Mouse (Mus musculus) kidney, postnatal 10 days (tissue): ENCODE measurements at regions not wholly inside any gene's neighbourhood (a gene's known extent, or its start where the extent isn't known, plus 50 kb on each side); places are given as distances from the start of the nearest gene placed in this dataset.

Source experiments
- DNase-seq: peaks from one replicate; pipeline ENCODE4 v3.0.0; 2021; ENCODE audit warnings: mixed read lengths

DNA sequence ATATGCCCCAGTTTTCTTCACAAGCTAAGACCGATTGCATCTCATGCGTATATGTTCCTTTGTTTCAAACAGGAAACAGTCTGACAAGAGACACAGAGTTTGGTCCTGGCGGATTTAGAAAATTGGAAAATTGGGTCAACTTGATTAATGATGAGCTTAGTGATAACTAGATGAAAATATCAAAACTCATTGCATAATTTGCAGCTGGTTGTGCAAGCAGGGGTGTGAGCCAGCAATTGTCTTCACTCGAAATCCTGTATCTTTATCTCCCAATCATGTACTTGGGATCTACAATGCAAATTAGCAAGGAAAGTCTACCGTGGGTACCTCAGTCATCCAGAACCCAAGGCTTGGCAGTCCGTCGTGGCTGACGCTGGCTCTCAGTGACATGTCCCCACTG, 128.9 kb upstream of the N6amt1 start:
- no peak for DNase-seq

DNA sequence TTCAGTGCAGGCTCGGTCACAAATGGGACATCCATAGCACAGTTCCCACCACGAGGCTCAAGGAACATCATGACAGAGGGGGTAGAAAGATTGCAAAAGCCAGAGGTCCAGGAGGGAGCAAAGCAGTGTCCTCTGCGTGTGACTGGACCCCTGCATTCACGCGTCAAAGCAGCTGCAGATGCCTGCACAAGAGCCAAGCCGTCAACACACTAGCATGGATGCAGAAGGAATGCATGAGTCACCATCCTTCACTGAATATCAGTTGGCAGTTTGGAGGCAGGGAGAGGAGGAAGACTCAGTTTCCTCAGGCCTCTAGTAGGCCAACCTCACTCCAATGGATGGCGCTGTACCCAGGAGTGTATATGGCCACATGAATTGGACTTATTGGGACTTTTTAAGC, 130.0 kb upstream of the N6amt1 start:
- no peak for DNase-seq

- DNase-seq = no peak
These were observed 133.4 kb upstream of the N6amt1 start for GRCm38 (mm10) chr16:87220611-87221010.

GRCm38 (mm10) chr16:87220201-87220600, 133.8 kb upstream of the N6amt1 start:
- DNase-seq = no peak

- DNase-seq = no peak
These were observed 146.1 kb upstream of the N6amt1 start for GRCm38 (mm10) chr16:87207875-87208274.

- DNase-seq = no peak
These were observed 163.5 kb upstream of the N6amt1 start for GRCm38 (mm10) chr16:87190471-87190870.

DNA sequence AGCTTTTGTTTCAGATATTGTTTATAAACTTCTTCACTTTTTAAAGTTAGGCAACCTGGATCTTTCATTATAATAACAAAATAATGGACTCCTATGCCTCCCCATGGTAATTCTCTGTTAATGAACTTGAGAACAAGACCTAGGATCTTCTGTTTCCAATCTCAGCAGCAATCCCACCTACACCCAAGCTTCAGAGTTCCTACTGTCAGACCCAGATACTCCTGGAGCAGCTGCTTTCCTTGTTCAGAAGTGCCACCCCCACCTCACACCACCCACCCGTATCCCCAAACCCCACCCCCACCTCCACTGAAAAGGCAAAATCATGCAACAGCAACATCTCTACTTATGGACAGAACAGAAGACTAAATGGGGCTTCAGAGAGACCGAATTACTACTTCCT, 165.2 kb upstream of the N6amt1 start:
- DNase-seq = no peak

DNA sequence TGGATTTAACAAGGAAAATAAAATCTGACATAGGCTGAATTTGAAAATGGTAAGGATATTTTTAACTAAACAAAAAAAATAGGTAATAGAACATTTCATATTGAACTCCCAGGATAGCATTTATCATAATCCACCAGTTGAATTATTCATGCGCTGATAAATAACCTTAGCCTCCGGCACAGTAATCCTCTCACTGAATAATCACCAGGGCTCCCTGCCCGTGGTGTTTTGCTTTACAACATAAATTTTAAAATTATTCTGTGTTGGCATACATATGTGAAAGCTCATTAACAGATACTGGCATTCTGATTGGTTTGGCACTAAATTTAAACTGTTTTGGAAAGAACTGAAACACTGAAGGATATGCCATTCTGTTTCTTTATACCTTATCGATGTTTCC, 181.6 kb upstream of the N6amt1 start:
- no peak for DNase-seq

GRCm38 (mm10) chr16:87139301-87139700, 214.7 kb upstream of the N6amt1 start:
- DNase-seq = no peak

GRCm38 (mm10) chr16:87136503-87136902, 217.5 kb upstream of the N6amt1 start:
- DNase-seq = no peak

DNA sequence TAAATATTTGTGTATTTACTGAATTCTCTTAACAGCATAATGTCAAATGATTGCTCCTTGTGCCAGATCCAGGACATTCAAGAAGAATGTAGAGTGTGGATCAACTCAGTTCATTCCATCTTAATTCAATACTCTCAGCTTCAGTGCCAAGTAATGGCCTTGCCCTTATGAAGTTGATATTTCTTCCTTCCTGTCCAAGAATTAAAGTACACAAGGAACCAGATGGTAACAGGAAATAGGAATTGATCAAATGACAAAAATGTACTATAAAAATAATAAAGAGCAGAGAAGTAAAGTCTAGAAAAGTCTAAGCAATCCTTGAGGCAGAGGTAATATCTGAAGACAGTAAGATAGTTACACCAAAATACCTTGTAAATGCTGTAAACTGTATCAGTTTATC, 219.5 kb upstream of the N6amt1 start:
- DNase-seq = no peak

GRCm38 (mm10) chr16:87133874-87134273, 220.1 kb upstream of the N6amt1 start:
- DNase-seq = no peak

GRCm38 (mm10) chr16:87132082-87132481, 221.9 kb upstream of the N6amt1 start:
- no peak for DNase-seq

- DNase-seq = peak; percentile 13
These were observed 223.0 kb upstream of the N6amt1 start for GRCm38 (mm10) chr16:87130733-87131640.

DNA sequence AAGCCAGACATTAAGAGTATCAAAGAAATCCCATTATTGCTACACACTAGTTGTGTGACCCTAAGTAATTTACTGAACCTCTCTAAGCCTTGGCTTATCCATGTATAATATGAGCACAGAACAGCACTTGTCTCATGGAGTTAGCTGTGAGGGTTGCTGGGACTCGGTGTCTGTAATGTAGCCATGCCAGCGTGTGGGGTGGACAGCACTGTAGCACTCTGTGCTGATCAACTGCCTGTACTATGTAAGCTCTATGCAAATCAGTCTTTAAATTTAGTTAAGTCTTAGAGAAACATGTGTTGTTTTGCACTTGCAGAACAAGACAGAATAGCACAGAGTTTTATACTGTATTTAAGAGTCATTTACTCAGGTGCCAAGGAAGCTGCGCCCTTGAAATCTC, 225.0 kb upstream of the N6amt1 start:
- DNase-seq = no peak

DNA sequence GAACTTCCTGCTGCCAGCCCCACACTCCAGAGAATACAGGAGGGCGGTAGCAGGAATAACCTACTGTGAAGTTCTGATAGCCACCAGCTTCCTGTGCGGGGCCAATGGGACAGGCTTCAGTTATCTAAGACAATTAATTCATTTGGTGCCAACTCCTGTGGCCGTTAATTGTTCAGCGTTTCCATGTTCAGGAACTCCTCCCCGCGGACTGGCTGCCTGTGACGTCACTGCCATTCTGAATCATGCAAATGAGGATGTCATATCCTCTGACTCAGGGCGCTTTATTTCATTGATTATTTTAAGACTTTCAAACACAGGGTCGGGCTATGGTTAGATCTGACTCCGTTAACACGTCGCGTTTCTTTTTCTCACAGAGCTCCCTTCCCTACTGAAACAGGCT, 225.8 kb upstream of the N6amt1 start:
- peak; percentile 63 for DNase-seq

DNA sequence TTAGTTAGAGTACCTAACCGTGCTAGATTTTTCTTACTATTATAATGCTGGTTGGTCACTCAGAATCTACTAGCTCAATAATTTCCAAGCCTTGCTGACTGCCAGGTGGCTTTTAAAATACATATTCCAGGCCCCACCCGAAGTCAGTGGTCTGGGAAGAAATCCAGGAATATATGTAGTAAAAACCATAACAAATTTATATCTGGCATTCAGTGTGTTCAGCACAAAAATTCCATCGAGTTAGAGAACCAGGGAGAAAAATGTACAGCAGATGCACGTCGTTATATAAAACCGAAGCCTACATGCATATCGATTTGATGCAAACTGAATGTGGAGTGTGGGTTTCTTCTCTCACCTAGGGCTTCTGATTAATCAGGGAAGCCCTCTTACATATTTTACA, 229.5 kb upstream of the N6amt1 start:
- no peak for DNase-seq

GRCm38 (mm10) chr16:87103599-87103998, 250.4 kb upstream of the N6amt1 start:
- DNase-seq = no peak

DNA sequence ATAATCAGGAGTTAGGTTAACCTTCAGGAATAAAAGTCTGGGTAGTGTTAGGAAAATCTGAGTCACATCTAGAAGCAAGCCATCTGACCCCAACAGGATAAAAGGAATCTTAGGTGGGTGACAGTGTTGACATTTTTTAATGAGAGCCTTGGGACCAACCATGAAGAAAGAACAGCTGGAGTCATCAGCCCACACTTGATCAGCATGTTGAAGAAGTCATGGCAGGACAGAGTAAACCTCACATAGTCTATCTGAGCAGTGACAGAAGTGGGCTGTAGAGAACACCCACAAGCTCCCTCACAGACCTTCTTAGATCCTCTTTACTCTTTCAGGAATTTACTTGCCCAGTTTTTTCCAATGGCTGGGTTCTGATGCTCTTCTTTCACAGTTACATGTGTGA, 251.9 kb upstream of the N6amt1 start:
- DNase-seq = no peak

- DNase-seq = no peak
These were observed 262.0 kb upstream of the N6amt1 start for GRCm38 (mm10) chr16:87092011-87092410.

GRCm38 (mm10) chr16:87089322-87089721, 264.7 kb upstream of the N6amt1 start:
- DNase-seq = no peak

- no peak for DNase-seq
These were observed 270.5 kb upstream of the N6amt1 start for GRCm38 (mm10) chr16:87083505-87083904.

GRCm38 (mm10) chr16:87077385-87077784, 276.6 kb upstream of the N6amt1 start:
- no peak for DNase-seq

GRCm38 (mm10) chr16:87069294-87069693, 284.7 kb upstream of the N6amt1 start:
- DNase-seq = no peak

- DNase-seq = no peak
These were observed 286.0 kb upstream of the N6amt1 start for GRCm38 (mm10) chr16:87067981-87068380.
